Mouse (Mus musculus) NIH3T3 (cell line): ENCODE results near the gene Rhobtb3.
"Not testable (repeated sequence)": the region's sequence is repeated elsewhere in the genome, so short reads cannot be mapped to it uniquely, and the experiment has no call there.

ENCODE experiments used
- DNase-seq: peaks from one replicate; pipeline ENCODE4 v3.0.0-alpha.2; 2012; ENCODE audit warnings: low read depth

Rhobtb3 gene

DNA sequence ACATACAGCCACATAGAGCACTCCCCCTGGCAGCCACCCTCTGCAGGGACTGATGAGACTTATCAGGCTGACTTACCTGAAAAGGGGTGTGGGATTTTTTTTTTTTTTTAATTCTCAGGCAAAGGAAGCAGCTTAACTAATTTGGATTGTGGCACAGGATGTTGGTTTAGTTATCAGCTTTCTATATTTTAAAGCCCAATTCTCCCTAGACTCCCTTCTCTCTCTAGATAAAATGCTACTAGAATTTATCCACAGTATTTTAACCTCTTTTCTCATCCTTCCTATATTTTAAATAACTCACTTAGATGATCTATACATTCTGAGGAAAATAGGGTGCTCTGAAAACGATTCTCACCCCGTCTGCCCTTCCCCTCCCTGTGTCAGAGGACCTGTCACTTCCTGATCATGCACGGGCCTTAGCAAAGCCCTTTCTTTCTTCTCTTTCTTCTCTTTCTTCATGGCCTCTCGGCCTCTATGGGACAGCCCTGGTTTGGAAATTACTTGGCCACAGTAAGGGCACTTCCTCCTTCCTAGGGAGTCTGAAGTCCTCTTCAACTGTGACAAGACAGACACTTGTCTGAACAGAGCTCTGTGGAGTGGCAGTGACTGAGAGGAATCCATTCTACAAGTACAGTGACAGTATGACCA lies 98.1 kb downstream of the Rhobtb3 start:
- DNase-seq: no peak

DNA sequence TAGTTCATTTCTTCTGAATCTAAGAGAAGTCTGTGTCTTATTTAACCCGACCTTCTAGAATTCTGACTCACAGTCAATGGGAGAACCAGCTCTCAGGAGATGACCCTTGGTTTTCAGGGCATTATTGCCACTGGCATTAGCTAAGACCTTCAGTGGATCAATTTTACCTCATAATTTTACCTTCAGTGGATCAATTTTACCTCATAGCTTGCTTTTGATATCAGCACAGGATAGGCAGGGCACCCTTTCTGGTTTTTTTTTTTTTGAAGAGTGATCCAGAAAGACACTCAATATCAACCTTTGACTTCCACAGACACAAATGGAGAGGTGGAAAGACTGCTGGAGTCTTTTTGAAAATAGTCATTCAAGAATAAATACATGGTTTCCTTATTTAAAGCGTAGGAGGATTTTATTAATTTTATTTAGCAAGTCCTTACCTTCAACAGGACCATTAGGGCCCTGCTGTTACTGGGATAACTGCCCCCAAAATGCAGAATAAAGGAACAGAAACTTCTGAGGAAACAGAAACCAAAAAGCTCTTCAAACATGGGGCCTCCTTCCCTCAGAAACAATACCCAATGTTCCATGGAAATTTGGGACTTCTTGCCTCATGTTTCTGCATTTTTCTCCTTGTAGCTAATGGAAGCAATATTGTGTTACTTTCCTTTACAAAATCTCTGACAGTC lies 98.7 kb downstream of the Rhobtb3 start:
- no peak for DNase-seq

DNA sequence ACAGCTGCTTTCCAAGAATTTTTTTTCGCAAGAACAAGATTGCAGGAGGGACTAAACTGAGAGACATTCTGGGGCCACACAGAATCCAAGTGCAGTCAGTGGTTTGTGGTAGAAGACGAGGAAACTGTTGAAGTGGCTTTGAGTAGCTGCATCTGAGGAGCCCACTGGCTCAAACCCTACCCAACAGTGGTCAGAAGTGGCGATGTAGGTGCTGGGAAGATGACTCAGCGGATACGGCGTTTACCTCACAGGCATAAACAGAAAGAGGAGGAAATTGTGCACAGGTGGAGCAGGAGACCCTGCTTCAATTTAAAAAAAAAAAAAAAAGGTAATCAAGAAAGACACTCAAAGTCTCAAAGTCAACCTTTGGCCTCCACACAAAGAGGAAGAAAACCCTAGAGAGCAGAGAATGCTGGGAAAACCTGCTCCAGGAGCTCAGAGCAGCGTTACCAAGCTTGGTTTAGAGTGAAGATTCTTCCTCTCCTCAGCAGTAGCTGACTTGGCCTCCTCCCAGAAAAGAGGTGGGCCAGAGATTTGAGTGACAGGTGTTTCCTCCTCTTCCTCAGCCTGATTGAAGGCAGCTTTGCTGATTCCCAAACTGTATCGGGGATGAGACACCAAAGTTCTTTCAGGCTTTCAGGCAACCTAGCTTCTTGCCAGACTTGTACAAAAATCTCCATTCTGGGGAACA lies 99.6 kb downstream of the Rhobtb3 start:
- DNase-seq: no peak

DNA sequence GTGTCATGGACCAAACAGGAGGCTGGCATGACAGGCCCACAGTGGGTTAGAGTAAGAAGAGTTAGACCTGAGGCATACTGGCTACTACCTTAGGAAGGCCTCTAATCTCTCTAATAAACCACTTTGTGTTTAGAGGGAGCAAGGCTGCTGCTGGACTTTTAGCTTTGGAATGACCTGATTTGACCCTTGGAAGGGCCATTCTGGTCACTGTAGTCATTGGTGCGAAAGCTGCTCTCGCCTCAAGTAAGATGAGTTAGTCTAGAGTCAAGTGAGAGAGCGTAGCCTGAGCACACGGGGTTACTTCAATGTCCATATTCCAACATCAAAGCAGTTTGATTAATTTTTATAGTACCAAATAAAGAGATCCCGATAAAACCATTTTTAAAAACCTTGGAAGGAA lies 100.4 kb downstream of the Rhobtb3 start:
- DNase-seq: no peak

DNA sequence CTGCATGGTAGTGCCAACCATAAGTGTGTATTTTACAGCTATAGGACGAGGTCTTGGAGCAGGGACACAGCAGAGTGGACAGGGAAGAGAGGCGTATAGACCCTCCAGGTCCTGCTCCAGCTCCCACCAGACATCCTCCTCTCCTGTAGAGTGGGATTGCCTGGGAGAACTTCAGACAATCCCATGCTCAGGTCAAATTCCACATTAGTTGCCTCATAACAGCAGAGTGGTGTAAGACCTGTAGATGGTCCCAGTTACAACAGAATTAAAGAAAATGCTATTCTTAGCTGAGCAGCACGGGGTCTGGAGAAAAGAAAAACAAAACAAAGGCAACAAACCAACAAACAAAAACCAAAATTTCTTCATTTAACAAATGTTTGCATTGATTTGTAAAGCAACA lies 101.8 kb downstream of the Rhobtb3 start:
- DNase-seq: peak; percentile 6

DNA sequence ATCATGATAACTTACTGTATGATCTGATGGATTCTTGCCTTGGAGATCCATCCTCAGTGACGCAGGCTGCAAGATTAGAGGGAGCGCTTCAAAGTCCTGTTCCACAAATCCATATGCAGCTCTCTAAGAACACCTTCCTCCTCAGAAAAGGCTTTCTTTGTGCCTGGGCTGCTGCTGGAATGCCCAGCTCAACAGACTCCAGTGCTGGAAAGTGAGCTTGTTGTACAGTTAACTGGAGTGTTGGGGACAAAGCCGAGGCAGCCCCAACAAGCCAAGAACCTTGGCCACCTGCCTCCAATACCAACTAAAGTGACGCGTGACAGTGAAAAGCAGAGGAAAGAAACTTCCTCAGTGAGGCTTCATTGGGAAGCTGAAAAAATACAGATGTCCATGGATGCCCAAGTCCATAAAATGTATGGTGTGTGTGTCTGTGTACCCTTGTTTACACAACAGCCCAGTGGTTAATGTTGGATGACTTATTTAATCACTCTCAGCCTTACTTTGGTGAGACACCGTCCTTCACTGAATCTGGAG lies 102.9 kb downstream of the Rhobtb3 start:
- peak; percentile 25 for DNase-seq

DNA sequence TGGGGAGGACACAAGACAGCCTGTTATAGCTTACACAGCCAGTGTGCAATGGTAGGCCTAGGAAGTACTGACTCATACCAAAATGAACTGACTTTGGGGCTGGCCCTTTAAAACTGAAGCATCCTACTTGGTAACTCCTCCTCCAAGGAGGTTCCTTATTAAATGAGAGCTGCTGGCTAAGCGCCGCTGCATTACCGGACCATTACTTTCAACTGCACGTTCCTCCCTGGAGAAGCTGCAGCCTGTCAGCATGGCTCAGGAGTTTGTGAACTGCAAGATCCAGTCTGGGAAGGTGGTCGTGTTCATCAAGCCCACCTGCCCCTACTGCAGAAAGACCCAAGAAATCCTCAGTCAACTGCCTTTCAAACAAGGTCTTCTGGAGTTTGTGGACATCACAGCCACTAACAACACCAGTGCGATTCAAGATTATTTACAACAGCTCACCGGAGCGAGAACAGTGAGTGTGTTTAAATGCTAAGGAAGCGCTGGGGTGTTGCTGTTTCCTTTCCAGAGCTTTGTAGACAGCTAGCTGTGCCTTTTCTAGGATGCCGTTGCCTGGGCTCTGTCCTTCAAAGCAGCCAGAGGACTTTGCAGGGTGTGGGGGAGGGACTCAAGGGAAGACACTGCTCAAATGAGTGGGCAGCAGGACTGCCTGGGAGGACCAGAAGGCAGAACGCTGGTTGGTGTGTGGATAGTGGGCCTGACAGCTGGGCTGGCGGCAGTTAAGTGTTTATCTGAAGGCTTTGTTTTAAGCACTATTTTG lies 103.8 kb downstream of the Rhobtb3 start, which contains the start of gene Glrx:
Gene Glrx, plus strand, starts transcription at position 150 of the 763 bp plus-strand sequence.
- peak; percentile 88 for DNase-seq

DNA sequence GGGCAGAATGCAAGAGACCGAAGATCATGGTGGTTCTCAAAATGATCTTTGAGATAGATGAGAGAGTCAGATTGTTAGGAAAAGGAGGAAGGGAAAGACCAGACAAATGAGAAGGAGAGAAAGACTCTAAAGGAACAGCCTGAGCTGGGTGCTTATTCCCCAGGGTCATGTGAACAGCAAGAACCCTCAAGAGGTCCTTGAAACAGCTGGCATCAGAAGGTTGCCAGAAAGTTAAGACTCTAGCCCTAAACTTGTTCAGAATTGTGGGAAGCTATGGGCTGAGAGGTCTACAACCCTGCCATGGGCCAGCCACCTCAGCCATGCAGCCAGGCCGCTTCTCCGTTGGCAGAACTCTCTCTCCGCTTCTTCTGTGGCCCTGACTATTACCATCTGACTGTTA lies 105.2 kb downstream of the Rhobtb3 start:
- DNase-seq: no peak

DNA sequence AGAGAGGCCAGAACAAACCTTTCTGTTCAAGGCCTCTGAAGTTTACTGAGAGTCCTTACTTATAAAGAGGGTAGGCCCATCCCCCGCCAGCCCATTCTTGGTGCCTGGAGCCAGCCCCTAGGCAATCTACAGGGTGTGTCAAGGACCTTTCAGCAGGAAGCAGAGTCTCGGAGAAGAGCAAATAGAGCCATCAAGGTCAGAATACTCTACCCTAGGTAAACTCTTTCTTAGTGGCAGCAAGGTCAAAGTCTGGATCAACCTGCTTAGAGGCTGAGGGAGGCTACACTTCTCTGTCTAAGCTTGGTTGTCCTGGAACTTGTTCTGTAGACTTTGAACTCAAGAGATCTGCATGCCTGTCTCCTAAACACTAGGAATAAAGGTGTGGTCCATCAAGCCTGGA lies 108.3 kb downstream of the Rhobtb3 start:
- no peak for DNase-seq

DNA sequence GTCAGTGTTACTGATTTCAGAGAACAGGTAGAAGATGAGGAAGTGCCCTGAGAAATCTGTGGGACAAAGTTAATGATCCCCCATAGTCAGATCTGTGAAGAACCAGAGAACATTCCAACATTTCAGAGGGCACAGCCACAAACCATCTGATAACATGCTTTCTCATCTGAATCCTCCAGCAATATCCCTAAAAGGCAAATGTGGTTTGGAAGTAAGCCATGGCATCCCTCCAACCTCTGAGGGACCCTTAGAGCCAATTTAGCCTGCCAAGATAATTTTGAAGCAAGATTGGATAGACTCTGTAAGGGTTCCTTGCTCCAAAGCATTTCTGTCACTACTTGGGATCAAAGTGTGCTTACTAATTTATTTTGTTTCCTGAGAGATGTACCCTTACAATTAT lies 110.2 kb downstream of the Rhobtb3 start:
- peak; percentile 88 for DNase-seq

DNA sequence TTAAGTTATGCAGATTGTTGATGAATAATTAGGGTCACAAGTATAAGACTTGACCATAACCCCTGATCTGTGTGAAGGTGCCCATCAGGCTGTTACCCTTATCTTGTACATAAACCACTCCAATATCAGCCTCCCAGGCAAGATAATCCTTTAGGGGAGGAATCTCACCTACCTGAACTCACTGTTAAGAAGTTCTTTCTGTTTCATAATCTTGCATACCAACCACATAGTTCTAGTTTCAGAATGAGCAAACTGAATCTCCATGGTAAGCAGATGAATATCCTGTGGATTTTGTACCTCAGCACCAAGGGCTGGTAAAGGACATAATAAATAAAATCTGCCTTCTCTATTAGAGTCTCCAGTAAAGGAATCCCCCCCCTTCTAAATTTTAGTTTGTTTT lies 111.0 kb downstream of the Rhobtb3 start:
- DNase-seq: no peak

DNA sequence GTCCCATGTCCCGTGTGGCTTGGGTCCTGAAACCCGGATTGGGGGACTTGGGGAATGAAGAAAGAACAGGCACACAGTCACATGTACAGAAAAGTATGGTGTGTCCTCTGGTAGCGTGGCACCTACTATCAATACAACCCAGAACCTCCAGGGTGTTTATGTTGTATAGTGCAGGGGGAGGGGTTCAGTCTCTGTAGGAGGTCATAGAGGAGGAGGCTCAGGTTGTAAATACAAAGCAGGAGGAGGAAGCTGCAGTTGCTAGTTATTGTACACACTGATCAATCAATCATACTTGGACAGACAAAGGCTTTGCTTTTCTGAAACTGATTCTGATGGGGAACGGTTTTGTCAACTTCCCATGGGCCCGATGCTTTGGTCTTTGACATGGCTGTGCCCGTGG lies 112.0 kb downstream of the Rhobtb3 start:
- DNase-seq: no peak

DNA sequence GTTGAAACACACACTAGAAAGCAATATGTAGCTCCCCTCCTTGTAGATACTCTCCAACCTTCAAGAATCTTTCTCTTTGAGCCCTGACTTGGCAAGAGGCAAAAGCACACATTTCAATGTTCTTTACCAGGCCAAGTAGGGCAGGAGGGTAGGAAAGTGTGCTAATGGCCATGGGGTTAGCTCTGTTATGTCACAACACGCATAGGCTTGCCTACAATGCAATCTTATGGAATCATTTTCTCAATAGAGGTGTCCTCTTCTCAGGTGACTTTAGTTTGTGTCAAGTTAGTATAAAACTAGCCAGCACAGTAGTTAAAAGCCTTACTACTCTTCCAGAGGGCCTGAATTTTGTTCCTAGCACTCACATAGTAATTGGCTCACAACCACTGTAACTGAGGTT lies 113.0 kb downstream of the Rhobtb3 start:
- DNase-seq: no peak

DNA sequence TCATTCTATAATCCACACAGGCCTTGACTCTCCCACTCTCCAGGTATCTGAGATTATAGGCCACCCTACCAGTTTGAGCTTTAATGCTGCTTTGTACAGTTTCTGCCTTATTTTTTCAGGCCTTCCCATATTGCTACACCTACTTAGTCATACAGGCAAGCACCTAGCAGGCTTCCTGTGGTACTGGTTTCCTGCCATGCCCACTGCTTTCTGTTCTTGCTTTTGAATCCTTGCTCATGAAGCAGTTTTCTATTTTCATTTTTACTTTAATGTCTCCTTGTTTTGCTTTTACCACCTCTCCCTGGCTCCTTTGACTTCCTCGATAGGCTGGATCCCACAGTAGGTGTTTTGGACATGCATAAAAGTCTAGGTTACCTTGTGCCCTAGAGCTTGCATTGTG lies 118.3 kb downstream of the Rhobtb3 start:
- peak; percentile 35 for DNase-seq

DNA sequence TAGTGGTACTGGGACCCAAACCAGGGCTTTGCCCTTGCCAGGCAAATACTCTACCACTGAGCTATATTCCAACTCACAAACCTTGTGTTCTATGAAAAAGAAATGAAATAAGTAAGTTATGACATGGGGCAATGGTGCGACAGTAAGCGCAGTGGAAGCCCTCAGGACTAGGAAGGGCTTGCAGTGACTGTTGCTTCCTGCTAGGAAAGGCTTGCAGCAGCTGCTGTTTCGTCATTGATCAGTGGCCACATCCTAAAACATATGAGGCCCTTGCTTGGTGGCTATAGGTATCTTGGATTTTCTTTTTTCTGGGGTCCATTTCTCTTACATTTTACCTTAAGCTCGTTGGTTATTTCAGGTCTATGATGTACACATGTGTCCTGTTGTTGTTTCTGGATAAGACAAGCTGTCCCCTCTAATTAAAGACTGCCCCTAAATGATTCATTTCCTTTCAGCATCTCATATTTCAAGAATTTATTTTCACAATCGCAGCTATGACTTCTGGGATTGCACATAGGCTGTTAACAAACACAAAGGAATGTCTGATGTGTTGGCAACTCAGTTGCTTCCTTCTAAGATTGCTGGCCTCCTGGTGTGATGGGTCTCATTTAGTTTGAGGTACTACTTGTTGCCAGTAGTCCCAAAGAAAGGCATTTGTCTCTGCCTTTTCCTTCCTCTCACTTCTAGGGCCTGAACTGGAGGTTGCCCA lies 119.0 kb downstream of the Rhobtb3 start:
- peak; percentile 72 for DNase-seq

DNA sequence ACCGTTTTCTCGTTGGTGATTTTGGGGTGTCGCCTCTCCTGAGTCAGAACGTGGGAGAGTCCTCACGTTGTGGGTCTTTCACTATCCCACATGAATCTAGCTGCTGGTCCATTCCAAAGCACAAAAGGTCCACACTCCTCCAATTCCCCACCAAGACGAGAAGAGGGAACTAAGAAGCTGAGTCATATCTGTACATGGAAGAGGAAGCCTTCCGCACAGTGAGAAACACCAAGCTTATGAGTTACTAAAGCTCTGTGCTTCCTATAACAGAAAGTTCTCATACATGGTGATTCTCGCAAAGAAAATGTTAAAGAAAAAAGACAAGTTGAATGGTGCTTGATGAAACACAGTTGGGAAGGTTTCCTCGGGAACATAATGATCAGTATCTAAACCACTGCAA lies 120.5 kb downstream of the Rhobtb3 start:
- DNase-seq: no peak

DNA sequence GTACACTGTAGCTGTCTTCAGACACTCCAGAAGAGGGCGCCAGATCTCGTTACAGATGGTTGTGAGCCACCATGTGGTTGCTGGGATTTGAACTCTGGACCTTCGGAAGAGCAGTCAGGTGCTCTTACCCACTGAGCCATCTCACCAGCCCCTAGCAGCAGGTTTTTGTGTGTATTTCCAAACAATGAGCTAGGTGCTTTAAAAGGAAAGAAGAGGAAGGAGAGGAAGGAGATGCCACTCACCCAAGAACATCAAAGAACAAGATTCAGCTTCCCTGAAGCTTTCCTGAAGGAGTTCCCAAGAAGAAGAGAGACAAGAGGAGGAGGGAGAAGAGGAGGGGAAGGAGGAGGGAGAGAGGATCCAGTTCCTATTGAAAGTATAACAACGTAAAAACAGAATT lies 121.4 kb downstream of the Rhobtb3 start:
- not testable (repeated sequence) for DNase-seq

DNA sequence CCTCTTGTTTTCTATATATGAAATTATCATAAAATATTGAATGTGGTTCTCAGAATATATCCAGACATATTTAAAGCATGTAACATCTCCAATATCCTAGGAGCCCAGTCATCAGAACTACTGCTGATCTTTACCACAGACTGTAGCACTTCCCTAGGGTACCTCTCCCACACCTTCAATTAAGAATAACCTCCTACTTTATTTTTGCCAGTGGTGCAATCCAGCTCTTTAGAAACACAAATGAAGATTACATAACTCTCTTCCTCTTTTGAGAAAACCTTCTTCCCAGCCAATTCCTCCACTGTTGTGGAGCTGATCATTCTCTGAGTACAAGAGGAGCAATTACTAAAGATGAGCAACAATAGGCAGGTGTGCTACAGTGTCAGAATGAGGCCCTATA lies 123.8 kb downstream of the Rhobtb3 start:
- DNase-seq: no peak
